Mouse (Mus musculus) forebrain, embryonic 14.5 days (tissue): ENCODE results near the gene Sept9. TPM values are rescaled to one million over a fixed set of nuclear protein-coding genes. Genes with fewer than 3 reads are reported as not detected.

Experiments
- ATAC-seq: fragments of 200-750 bp; cut with Nextera tagmentation; 2 replicates; pipeline ENCODE4 v1.8.0; 2017; ENCODE audit warnings: mild to moderate bottlenecking, moderate library complexity
- DNase-seq: peaks from one replicate; pipeline ENCODE4 v3.0.0-alpha.2; 2015; ENCODE audit warnings: low spot score
- H3K27ac ChIP-seq: fragments of 300-500 bp; sonication (generic); 2 replicates; pipeline ENCODE4 v1.5.1; 2014; ENCODE audit warnings: low read depth, mild to moderate bottlenecking, control low read depth, low read length, moderate library complexity
- H3K27me3 ChIP-seq: fragments of 300-500 bp; sonication (generic); replicated peaks from 2 replicates; pipeline ENCODE4 v1.6.1; 2014; ENCODE audit warnings: low read length, control low read depth, mixed read lengths; ENCODE audit not compliant: control insufficient read depth, insufficient read depth
- H3K36me3 ChIP-seq: fragments of 300-500 bp; sonication (generic); 2 replicates; pipeline ENCODE4 v1.6.1; 2014; ENCODE audit warnings: low read length, control low read depth; ENCODE audit not compliant: control insufficient read depth, insufficient read depth
- H3K4me1 ChIP-seq: fragments of 300-500 bp; sonication (generic); 2 replicates; pipeline ENCODE4 v1.6.1; 2014; ENCODE audit warnings: antibody characterized with exemption, low read length, control low read depth; ENCODE audit not compliant: control insufficient read depth, insufficient read depth
- H3K4me2 ChIP-seq: fragments of 300-500 bp; sonication (generic); 2 replicates; pipeline ENCODE4 v1.6.1; 2014; ENCODE audit warnings: mild to moderate bottlenecking, control low read depth, low read length
- H3K4me3 ChIP-seq: fragments of 300-500 bp; sonication (generic); 2 replicates; pipeline ENCODE4 v1.5.1; 2014; ENCODE audit warnings: low read depth, low read length, control low read depth
- H3K9ac ChIP-seq: fragments of 300-500 bp; sonication (generic); 2 replicates; pipeline ENCODE4 v1.6.1; 2014; ENCODE audit warnings: mild to moderate bottlenecking, low read length, control low read depth, moderate library complexity
- H3K9me3 ChIP-seq: fragments of 300-500 bp; sonication (generic); replicated peaks from 2 replicates; pipeline ENCODE4 v1.6.1; 2016; ENCODE audit warnings: low read length, control low read depth, mixed read lengths; ENCODE audit not compliant: control insufficient read depth
- WGBS: fragments of 180-500 bp; shearing (Covaris S2); extraction: QIAGEN DNeasy Blood & Tissue Kit; methylation state at CpG from one replicate; pipeline ENCODE4 v1.1.7; 2014; 5-methylcytosine and 5-hydroxymethylcytosine counted together
- polyA plus RNA-seq: library from polyadenylated mRNA; unstranded; fragments of >200 nt; fragmentation: Nextera tagmentation; extraction: Ambion mirVana; gene quantifications from 2 replicates; pipeline ENCODE4 v1.2.1, GENCODE M21; 2014

Sept9 gene
- polyA plus RNA-seq, 1 experiment from 2014 or later, result 113 TPM

- no peaks in the 10 kb centered on the region for H3K36me3 ChIP-seq
- no peak overlapping the region for H3K27ac ChIP-seq
- no peak overlapping the region for H3K9ac ChIP-seq
- no peak overlapping the region for H3K4me3 ChIP-seq
- 89% methylated on average over 4 of the region's 4 CpGs for WGBS
- no peak for DNase-seq
- ATAC-seq, result no peak
- no peaks in the 10 kb centered on the region for H3K27me3 ChIP-seq
- H3K4me2 ChIP-seq, result no peak overlapping the region
- H3K4me1 ChIP-seq, result no peaks in the 10 kb centered on the region
- H3K9me3 ChIP-seq, result no peaks in the 10 kb centered on the region
These were observed 101.3 kb downstream of the Sept9 start for GRCm38 (mm10) chr11:117300809-117301208.

DNA sequence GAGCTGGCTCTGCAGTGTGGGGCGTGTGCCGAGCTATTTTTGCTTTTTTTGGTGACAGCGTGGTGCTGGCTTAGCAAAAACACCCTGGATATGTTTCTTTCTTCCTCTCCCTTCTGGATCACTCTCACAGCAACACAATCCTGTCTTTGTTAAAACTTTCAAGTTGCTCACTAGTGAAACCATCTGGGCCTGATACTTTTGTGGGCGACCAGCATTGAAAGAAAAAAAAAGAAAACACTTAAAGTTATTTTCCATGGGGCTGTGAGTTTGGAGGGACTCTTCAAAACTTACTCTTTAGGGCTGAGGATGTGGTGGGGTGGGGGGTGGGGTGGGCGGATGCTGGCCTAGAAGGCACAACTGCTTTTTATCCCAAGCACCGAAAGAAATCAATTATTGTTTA is 102.3 kb downstream of the Sept9 start:
- Histone ChIP-seq H3K36me3 (no peaks in the 10 kb centered on the region), H3K4me3 (no peak overlapping the region), H3K4me1 (no peaks in the 10 kb centered on the region), H3K4me2 (no peak overlapping the region), H3K27me3 (no peaks in the 10 kb centered on the region), H3K9ac (no peak overlapping the region), H3K9me3 (no peaks in the 10 kb centered on the region), H3K27ac (0 out of 2 replicates have a peak overlapping the region, but pooled peaks have one; percentile 14)
- 58% methylated on average over 6 of the region's 6 CpGs for WGBS
- ATAC-seq, result no peak
- DNase-seq, result no peak

- 93% methylated on average over 5 of the region's 5 CpGs for WGBS
- Histone ChIP-seq H3K9me3 (no peaks in the 10 kb centered on the region), H3K4me2 (no peak overlapping the region), H3K4me3 (no peak overlapping the region), H3K4me1 (no peaks in the 10 kb centered on the region), H3K27me3 (no peaks in the 10 kb centered on the region), H3K36me3 (no peaks in the 10 kb centered on the region), H3K27ac (no peak overlapping the region), H3K9ac (no peak overlapping the region)
- DNase-seq, result no peak
- no peak for ATAC-seq
These were observed 102.9 kb downstream of the Sept9 start for GRCm38 (mm10) chr11:117302371-117302770.

- no peak overlapping the region for H3K4me3 ChIP-seq
- H3K27me3 ChIP-seq, result no peaks in the 10 kb centered on the region
- H3K4me2 ChIP-seq, result no peak overlapping the region
- DNase-seq (no peak), ATAC-seq (no peak)
- peaks cover 11% of the 10 kb centered on the region for H3K4me1 ChIP-seq
- WGBS, result 84% methylated on average over 7 of the region's 7 CpGs
- no peak overlapping the region for H3K9ac ChIP-seq
- H3K9me3 ChIP-seq, result no peaks in the 10 kb centered on the region
- H3K27ac ChIP-seq, result no peak overlapping the region
- no peaks in the 10 kb centered on the region for H3K36me3 ChIP-seq
These were observed 106.2 kb downstream of the Sept9 start for GRCm38 (mm10) chr11:117305509-117306188.

GRCm38 (mm10) chr11:117306311-117307088 is 107.0 kb downstream of the Sept9 start:
- Histone ChIP-seq H3K27me3 (no peaks in the 10 kb centered on the region), H3K9ac (no peak overlapping the region), H3K27ac (no peak overlapping the region), H3K36me3 (no peaks in the 10 kb centered on the region), H3K9me3 (no peaks in the 10 kb centered on the region), H3K4me2 (no peak overlapping the region), H3K4me3 (no peak overlapping the region), H3K4me1 (peaks cover 19% of the 10 kb centered on the region)
- no peak for DNase-seq
- ATAC-seq, result no peak
- WGBS, result 79% methylated on average over 14 of the region's 14 CpGs

DNA sequence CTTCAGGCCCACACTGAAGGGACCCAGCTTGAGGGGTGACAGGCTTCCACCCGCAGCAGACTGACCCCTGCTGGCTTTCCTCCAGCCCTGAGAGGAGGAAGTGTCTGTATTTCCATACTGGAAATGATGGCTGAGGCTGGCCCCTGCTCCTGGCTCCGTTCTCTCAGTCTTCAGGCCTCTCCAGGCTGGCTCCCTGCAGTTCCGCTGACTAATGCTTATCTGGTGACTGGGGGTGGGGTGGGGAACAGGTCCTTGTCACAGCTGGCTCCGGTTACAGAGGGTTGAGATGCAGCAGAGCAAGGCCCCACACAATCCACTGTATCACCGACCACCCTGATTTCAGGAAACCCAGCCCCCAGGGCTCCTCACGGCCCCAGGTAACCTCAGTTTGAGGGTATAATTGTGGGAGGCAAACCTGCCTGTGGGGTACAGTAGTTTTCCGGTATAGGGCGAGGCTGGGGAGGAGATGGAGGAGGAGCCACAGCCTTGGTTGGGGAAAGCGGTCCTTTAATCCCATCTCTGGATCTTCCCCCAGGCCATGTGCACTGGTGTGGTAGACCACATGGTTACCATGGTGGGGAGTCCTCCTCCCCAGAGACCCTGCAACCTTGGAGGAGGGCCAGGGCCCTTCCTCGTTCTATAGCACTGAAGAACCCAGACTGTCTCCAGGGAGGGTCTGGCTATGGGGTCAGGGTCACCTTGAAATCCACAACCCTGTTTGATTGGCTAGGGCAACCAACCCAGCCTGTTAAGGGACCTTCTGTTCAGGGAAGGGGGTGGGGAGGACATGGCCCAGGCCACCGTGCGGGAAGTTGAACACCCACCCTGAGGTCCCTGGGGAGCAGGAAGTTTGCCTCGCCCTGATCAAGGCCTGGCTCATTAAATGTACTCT is 108.7 kb downstream of the Sept9 start:
- Histone ChIP-seq H3K27ac (no peak overlapping the region; the same call in 1 of the 2 replicates), H3K9ac (no peak overlapping the region), H3K4me3 (no peak overlapping the region), H3K27me3 (no peaks in the 10 kb centered on the region), H3K36me3 (no peaks in the 10 kb centered on the region), H3K4me1 (peaks cover 29% of the 10 kb centered on the region), H3K4me2 (no peak overlapping the region), H3K9me3 (no peaks in the 10 kb centered on the region)
- WGBS, result 42% methylated on average over 13 of the region's 13 CpGs
- DNase-seq, result no peak
- ATAC-seq, result no peak

DNA sequence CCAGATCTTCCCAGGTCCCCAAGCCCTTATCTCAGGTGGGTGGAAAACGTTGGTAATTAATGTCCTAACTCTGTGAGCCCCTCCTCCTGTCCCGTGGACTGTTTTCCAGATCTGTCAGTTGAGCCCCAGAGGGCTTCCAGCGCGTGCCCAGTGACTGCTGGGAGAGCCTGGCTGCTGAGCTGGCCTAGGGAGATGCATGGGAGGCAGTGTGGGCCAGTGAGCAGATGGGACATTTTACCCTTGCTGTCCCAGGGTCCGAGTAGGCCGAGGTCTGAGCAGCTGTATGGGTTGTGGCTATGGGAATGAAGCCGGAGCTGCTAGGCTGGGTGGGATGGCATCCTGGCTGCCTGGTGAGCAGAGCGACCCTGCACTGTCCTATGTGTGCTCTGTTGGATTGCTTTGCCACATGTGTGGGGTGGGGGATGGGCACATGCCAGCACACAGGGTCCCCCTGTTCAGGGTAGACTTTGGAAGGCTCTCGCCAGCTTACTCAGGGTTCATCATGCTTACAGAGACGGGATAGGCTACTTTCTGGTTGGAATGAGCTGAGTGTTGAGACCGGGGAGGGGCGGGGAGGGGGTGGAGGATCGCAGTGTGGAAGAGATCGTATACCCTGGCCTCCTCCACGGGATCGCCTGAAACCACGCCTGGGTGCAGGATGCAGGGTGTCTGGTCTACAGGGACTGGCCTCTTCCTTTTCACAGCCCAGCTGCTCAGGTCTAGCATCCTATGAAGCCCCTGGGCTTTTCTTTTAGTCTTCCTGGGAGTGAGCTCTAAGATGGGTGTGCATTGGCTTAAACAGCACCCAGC is 109.9 kb downstream of the Sept9 start:
- Histone ChIP-seq H3K9ac (0 out of 2 replicates have a peak overlapping the region, but pooled peaks have one; percentile 13), H3K4me1 (peaks cover 32% of the 10 kb centered on the region)
- WGBS, result 76% methylated on average over 17 of the region's 17 CpGs

GRCm38 (mm10) chr11:117309918-117310287 is 110.4 kb downstream of the Sept9 start:
- WGBS, result 80% methylated on average over 3 of the region's 3 CpGs
- no peak for DNase-seq
- no peak for ATAC-seq
- H3K9me3 ChIP-seq, result no peaks in the 10 kb centered on the region
- H3K27me3 ChIP-seq, result no peaks in the 10 kb centered on the region
- 0 out of 2 replicates have a peak overlapping the region, but pooled peaks have one; percentile 68 for H3K27ac ChIP-seq
- H3K4me2 ChIP-seq, result no peak overlapping the region
- H3K4me3 ChIP-seq, result no peak overlapping the region
- H3K4me1 ChIP-seq, result peaks cover 32% of the 10 kb centered on the region
- H3K9ac ChIP-seq, result no peak overlapping the region
- no peaks in the 10 kb centered on the region for H3K36me3 ChIP-seq

More for the DNA sequence above, 109.9 kb downstream of the Sept9 start:
- no peak overlapping the region for H3K4me3 ChIP-seq
- DNase-seq (no peak), ATAC-seq (no peak)
- H3K4me2 ChIP-seq, result no peak overlapping the region
- no peaks in the 10 kb centered on the region for H3K36me3 ChIP-seq
- no peaks in the 10 kb centered on the region for H3K27me3 ChIP-seq
- no peaks in the 10 kb centered on the region for H3K9me3 ChIP-seq
- 0 out of 2 replicates have a peak overlapping the region, but pooled peaks have one; percentile 68 for H3K27ac ChIP-seq
